Mouse (Mus musculus) E14TG2a.4 (cell line): ENCODE measurements at regions not wholly inside any gene's neighbourhood (a gene's known extent, or its start where the extent isn't known, plus 50 kb on each side); places are given as distances from the start of the nearest gene placed in this dataset.
A peak's percentile ranks its signal among the peaks of the same experiment; 100 is the strongest.

ENCODE experiments used
- H3K27me3 ChIP-seq: 2 replicates; pipeline ENCODE4 v1.6.1; 2014; ENCODE audit warnings: low read length, control low read depth; ENCODE audit not compliant: insufficient read depth
- H3K36me3 ChIP-seq: 2 replicates; pipeline ENCODE4 v1.6.1; 2014; ENCODE audit warnings: low read length, control low read depth; ENCODE audit not compliant: insufficient read depth
- H3K4me1 ChIP-seq: replicated peaks from 2 replicates; pipeline ENCODE4 v1.6.1; 2014; ENCODE audit warnings: low read depth, low read length, control low read depth
- H3K4me3 ChIP-seq: replicated peaks from 2 replicates; pipeline ENCODE4 v1.5.1; 2014; ENCODE audit warnings: mild to moderate bottlenecking, low read length
- H3K9me3 ChIP-seq: 2 replicates; pipeline ENCODE4 v1.6.1; 2014; ENCODE audit warnings: low read length, control low read depth
- CTCF ChIP-seq: conservative IDR thresholded peaks from 2 replicates; pipeline ENCODE4 v1.5.1; 2014; ENCODE audit warnings: low read length
- NANOG ChIP-seq: IDR thresholded peaks from 2 replicates; pipeline ENCODE4 v1.6.1; 2014; ENCODE audit warnings: borderline replicate concordance, low read length, mixed read lengths
- POU5F1 ChIP-seq: IDR thresholded peaks from 2 replicates; pipeline ENCODE4 v1.6.1; 2014; ENCODE audit warnings: low read length, borderline replicate concordance

DNA sequence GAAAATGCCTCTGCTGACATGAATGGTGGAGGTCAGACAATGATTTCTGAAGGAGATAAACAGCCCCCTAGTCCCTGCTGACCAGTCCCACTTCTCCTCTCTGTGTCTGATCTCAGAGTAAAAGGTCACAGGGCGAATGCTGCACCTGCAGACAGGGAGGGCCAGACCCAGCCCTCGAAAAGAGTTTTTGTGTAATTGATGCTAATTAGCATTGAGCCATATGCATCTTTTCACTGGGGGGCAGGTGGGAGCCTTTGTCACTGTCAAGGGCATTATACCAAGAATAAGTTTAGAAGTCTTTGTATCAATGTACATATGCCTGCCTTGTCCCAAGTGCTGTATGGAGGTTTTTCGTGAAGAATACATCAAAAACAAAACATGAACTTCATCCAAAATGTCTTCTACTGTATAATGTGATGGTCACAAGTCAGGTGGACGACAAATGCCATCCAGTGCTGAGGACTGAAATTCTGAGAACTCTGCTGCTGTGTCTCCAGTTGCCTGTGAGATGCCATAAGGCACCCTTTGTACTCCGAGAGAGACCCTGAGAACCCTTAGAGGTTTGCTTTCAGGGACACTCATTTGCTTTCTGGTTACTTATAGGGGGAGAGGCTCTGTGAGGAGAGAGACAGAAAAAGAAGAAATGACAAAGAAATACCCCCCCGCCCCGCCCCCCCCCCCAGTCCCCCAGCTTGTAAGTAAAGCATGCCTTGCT is 528.5 kb upstream of the Marcks start:
- peaks cover 10% of the 10 kb centered on the region for H3K4me1 ChIP-seq
- no peaks in the 10 kb centered on the region for H3K36me3 ChIP-seq
- no peak overlapping the region for H3K4me3 ChIP-seq
- no peaks in the 10 kb centered on the region for H3K27me3 ChIP-seq
- H3K9me3 ChIP-seq, result no peaks in the 10 kb centered on the region
- TF ChIP-seq POU5F1 (no peak), NANOG (no peak), CTCF (no peak)

- Histone ChIP-seq H3K36me3 (no peaks in the 10 kb centered on the region), H3K4me1 (peaks cover 10% of the 10 kb centered on the region), H3K4me3 (no peak overlapping the region), H3K27me3 (no peaks in the 10 kb centered on the region), H3K9me3 (no peaks in the 10 kb centered on the region)
- no peak for TF ChIP-seq NANOG
- no peak for TF ChIP-seq CTCF
- TF ChIP-seq POU5F1, result no peak
These were observed 527.8 kb upstream of the Marcks start for GRCm38 (mm10) chr10:37666535-37666934.

GRCm38 (mm10) chr10:37637001-37637562 is 498.4 kb upstream of the Marcks start:
- Histone ChIP-seq H3K4me3 (no peak overlapping the region), H3K4me1 (no peaks in the 10 kb centered on the region), H3K27me3 (no peaks in the 10 kb centered on the region), H3K36me3 (no peaks in the 10 kb centered on the region), H3K9me3 (no peaks in the 10 kb centered on the region)
- TF ChIP-seq POU5F1 (no peak), NANOG (no peak), CTCF (no peak)

DNA sequence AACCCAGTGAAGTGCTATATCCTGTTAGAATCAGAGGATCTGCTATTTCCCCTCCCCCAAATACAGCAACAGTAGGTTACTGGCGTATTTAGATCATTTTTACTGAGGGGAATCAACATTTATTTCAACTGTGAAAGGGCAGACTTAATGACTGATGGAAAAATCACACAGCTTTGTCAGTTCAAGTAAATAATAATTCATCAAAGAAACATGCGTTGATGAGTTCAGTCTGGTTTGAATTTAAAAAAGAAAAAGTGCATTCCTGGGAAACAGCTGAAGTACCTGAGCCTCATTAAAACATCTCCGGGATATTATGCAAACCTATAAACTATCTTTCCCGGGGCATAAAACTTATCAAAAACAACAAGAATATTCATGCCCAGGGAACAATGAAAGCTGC is 497.7 kb upstream of the Marcks start:
- no peaks in the 10 kb centered on the region for H3K36me3 ChIP-seq

GRCm38 (mm10) chr10:37630403-37630802 is 491.7 kb upstream of the Marcks start:
- TF ChIP-seq NANOG (no peak), POU5F1 (no peak), CTCF (no peak)
- H3K36me3 ChIP-seq, result no peaks in the 10 kb centered on the region
- no peak overlapping the region for H3K4me3 ChIP-seq
- H3K27me3 ChIP-seq, result no peaks in the 10 kb centered on the region
- H3K9me3 ChIP-seq, result no peaks in the 10 kb centered on the region
- 0 out of 2 replicates have a peak, but pooled peaks cover 3% of the 10 kb centered on the region for H3K4me1 ChIP-seq

More for the DNA sequence above, 497.7 kb upstream of the Marcks start:
- no peak overlapping the region for H3K4me3 ChIP-seq
- no peaks in the 10 kb centered on the region for H3K4me1 ChIP-seq
- no peaks in the 10 kb centered on the region for H3K27me3 ChIP-seq
- no peaks in the 10 kb centered on the region for H3K9me3 ChIP-seq
- TF ChIP-seq POU5F1 (no peak), NANOG (no peak), CTCF (no peak)

- Histone ChIP-seq H3K4me1 (0 out of 2 replicates have a peak, but pooled peaks cover 3% of the 10 kb centered on the region), H3K27me3 (no peaks in the 10 kb centered on the region), H3K36me3 (no peaks in the 10 kb centered on the region), H3K9me3 (no peaks in the 10 kb centered on the region), H3K4me3 (no peak overlapping the region)
- TF ChIP-seq CTCF (no peak), NANOG (no peak), POU5F1 (no peak)
These were observed 489.2 kb upstream of the Marcks start for GRCm38 (mm10) chr10:37627900-37628299.

- Histone ChIP-seq H3K27me3 (no peaks in the 10 kb centered on the region), H3K9me3 (no peaks in the 10 kb centered on the region), H3K4me1 (0 out of 2 replicates have a peak, but pooled peaks cover 3% of the 10 kb centered on the region), H3K4me3 (no peak overlapping the region), H3K36me3 (no peaks in the 10 kb centered on the region)
- TF ChIP-seq NANOG (peak; percentile 83; the same call in 1 of the 2 replicates), POU5F1 (no peak; the same call in 1 of the 2 replicates), CTCF (no peak)
These were observed 488.1 kb upstream of the Marcks start for GRCm38 (mm10) chr10:37626758-37627201.

DNA sequence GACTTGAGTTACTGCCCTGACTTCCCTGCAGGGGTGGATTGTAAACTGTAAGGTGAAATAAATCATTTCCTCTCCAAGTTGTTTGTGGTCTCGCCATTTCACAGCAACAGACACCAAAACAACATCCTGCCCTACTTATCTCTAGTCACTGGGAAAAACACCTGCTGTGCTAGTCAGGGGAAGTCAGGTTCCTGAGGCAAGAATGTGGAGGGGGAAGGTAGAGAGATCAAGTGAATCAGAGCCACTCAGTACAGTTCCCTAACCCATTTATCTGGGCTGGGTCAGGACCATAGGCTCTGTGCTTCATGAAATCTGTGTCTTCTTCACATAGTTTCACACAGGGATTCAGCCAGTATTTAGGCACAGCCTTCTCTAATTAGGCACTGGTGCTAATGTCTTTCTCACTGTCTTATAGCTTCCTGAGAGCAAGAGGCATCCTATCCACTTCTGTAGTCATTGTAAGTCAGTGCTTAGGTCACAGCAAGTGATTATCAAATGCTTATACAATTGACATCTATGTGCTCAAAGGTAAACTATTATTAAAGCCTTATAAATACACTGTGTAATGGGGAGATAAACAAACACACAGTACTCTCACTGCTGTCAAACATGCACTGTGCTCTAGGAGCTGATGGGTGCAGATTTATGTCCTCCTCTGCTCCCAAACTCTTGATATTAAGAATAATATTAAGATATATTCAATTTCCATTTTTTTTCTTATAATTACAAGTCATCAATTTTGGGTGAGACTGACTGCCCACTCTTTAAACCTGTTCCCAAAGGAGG is 487.4 kb upstream of the Marcks start:
- Histone ChIP-seq H3K27me3 (no peaks in the 10 kb centered on the region), H3K36me3 (no peaks in the 10 kb centered on the region), H3K9me3 (no peaks in the 10 kb centered on the region), H3K4me1 (0 out of 2 replicates have a peak, but pooled peaks cover 3% of the 10 kb centered on the region), H3K4me3 (no peak overlapping the region)
- TF ChIP-seq POU5F1 (no peak), CTCF (no peak), NANOG (no peak)

DNA sequence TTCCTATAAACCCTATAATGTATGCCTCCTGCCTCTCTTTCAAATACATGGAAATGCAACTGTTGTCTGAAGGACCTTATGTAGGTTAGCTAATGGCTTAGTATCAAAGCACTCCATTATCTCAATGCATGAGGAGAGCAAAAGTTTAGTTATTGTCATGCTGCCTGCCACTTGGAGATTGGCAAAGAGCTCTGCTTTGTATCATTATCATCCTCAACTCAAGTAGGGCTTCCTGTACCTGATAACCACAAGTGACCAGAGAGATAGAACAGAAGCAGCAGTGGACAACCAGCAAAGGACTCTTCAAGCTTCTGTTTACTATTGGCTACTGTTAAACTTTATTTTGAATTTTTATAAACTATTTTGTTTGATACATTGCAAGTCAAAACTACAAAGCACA is 484.3 kb upstream of the Marcks start:
- no peaks in the 10 kb centered on the region for H3K9me3 ChIP-seq
- H3K36me3 ChIP-seq, result no peaks in the 10 kb centered on the region
- H3K27me3 ChIP-seq, result no peaks in the 10 kb centered on the region
- 0 out of 2 replicates have a peak, but pooled peaks cover 3% of the 10 kb centered on the region for H3K4me1 ChIP-seq
- H3K4me3 ChIP-seq, result no peak overlapping the region
- TF ChIP-seq POU5F1, result no peak
- no peak for TF ChIP-seq CTCF
- TF ChIP-seq NANOG, result no peak
